Comparison of ENCODE assay signal across 11 mouse cellular contexts in the genomic region with DNA sequence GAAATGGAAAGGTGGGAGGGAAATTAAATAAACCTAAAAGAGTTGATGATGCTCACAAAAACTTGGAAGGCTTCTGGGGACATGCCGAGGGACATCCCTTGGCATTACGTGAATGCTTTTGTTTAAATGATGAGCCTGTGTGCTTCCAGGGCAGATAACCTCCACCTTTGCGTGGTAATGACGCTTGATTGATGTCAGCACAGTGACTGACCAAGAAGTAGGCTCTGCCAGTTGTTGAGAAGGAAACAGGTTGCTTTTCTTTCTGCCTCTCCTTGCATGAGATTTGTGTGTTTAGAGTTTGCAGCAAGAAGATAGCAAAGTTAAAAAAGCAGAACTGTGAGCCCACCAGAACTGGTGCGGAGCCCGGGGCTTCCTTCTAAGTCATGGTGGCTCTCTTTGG. TPM values are rescaled to one million over a fixed set of nuclear protein-coding genes. Genes with fewer than 3 reads are reported as not detected.
DNase-seq lines count a peak whose midpoint lies in the region; ATAC-seq and TF ChIP-seq lines count a peak whose summit lies in the region.
"Had no signal": no experiment of that assay in that cellular context is flagged by ENCODE, and none has a peak within 500 bp of the region (broad histone marks: within the 10 kb centered on the region; RNA-seq: fewer than 3 reads in every experiment).

No protein-coding gene starts in this region.

- 0 out of 2 replicates have a peak overlapping the region, but pooled peaks have one; percentile 28 for H3K9ac ChIP-seq in heart, embryonic 12.5 days
- H3K9ac ChIP-seq in lung, embryonic 14.5 days: peak overlapping the region; percentile 42; the same call in 1 of the 2 replicates
- no peak overlapping the region for H3K9ac ChIP-seq in intestine, postnatal 0 days (ENCODE audit: low read depth, low read length)
- no peak overlapping the region for H3K9ac ChIP-seq in stomach, embryonic 16.5 days (ENCODE audit: low read length)

- no peak for ATAC-seq in heart, embryonic 12.5 days (ENCODE audit: insufficient number of reproducible peaks, low FRiP score)
- ATAC-seq in lung, embryonic 14.5 days (ENCODE audit: insufficient read depth): no peak
- no peak for ATAC-seq in intestine, postnatal 0 days
- no peak for ATAC-seq in stomach, embryonic 16.5 days (ENCODE audit: insufficient read depth, low FRiP score)
- ATAC-seq: forebrain, embryonic 14.5 days; midbrain, embryonic 16.5 days had no signal

- no peaks in the 10 kb centered on the region for H3K9me3 ChIP-seq in heart, embryonic 12.5 days (replicated peaks)
- H3K9me3 ChIP-seq in lung, embryonic 14.5 days (ENCODE audit: low read depth, low read length): no peaks in the 10 kb centered on the region
- no peaks in the 10 kb centered on the region for H3K9me3 ChIP-seq in intestine, postnatal 0 days (ENCODE audit: control insufficient read depth)
- no peaks in the 10 kb centered on the region for H3K9me3 ChIP-seq in stomach, embryonic 16.5 days (replicated peaks; ENCODE audit: control insufficient read depth, low read length)

- no peak for DNase-seq in heart, adult 9 months (ENCODE audit: low spot score in 2 of 2)
- no peak for DNase-seq in lung, embryonic 14.5 days
- no peak for DNase-seq in lung, postnatal 36 days
- no peak for DNase-seq in testis, postnatal 14 days (ENCODE audit: low spot score)
- no peak for DNase-seq in embryo, embryonic 10.5 days (ENCODE audit: low spot score)
- DNase-seq: embryo, embryonic 11 days had no signal

- H3K4me2 ChIP-seq in heart, embryonic 12.5 days: peak overlapping the region; percentile 55
- peak overlapping the region; percentile 11; the same call in 1 of the 2 replicates for H3K4me2 ChIP-seq in lung, embryonic 14.5 days
- 0 out of 2 replicates have a peak overlapping the region, but pooled peaks have one; percentile 14 for H3K4me2 ChIP-seq in intestine, postnatal 0 days (replicated peaks; ENCODE audit: low read depth)
- no peak overlapping the region for H3K4me2 ChIP-seq in stomach, embryonic 16.5 days (ENCODE audit: low read depth, low read length)

- H3K27me3 ChIP-seq in heart, embryonic 12.5 days (replicated peaks): no peaks in the 10 kb centered on the region
- H3K27me3 ChIP-seq in lung, embryonic 14.5 days (ENCODE audit: insufficient read depth, low read length): no peaks in the 10 kb centered on the region
- H3K27me3 ChIP-seq in intestine, postnatal 0 days (replicated peaks; ENCODE audit: control insufficient read depth, insufficient read depth, low read length): no peaks in the 10 kb centered on the region
- no peaks in the 10 kb centered on the region for H3K27me3 ChIP-seq in stomach, embryonic 16.5 days (ENCODE audit: control insufficient read depth, insufficient read depth, low read length)

- WGBS in heart, embryonic 12.5 days: 44% methylated on average over 6 of the region's 6 CpGs
- WGBS in lung, embryonic 14.5 days: 47% methylated on average over 6 of the region's 6 CpGs
- 65% methylated on average over 6 of the region's 6 CpGs for WGBS in intestine, postnatal 0 days
- WGBS in stomach, embryonic 16.5 days: 47% methylated on average over 6 of the region's 6 CpGs

- no peak for TF ChIP-seq CTCF in lung, embryonic 14.5 days (IDR thresholded peaks at IDR 0.05; ENCODE audit: low read depth)
- no peak for TF ChIP-seq CTCF in intestine, postnatal 0 days (IDR thresholded peaks at IDR 0.05; ENCODE audit: low read depth)

- peak overlapping the region; percentile 44 for H3K4me3 ChIP-seq in heart, embryonic 12.5 days
- peak overlapping the region; percentile 28 for H3K4me3 ChIP-seq in lung, embryonic 14.5 days (ENCODE audit: low read depth, low read length)
- H3K4me3 ChIP-seq in intestine, postnatal 0 days (ENCODE audit: low read depth, low read length): peak overlapping the region; percentile 26; the same call in 1 of the 2 replicates
- peak overlapping the region; percentile 29 for H3K4me3 ChIP-seq in stomach, embryonic 16.5 days (replicated peaks; ENCODE audit: low read length)

- peak overlapping the region; percentile 20; the same call in 1 of the 2 replicates for H3K27ac ChIP-seq in heart, embryonic 12.5 days (ENCODE audit: poor library complexity, severe bottlenecking)
- peak overlapping the region; percentile 4; the same call in 1 of the 2 replicates for H3K27ac ChIP-seq in lung, embryonic 14.5 days (ENCODE audit: low read depth)
- no peak overlapping the region for H3K27ac ChIP-seq in intestine, postnatal 0 days (ENCODE audit: low read depth, low read length)
- no peak overlapping the region for H3K27ac ChIP-seq in stomach, embryonic 16.5 days (ENCODE audit: low read length)

- no peaks in the 10 kb centered on the region for H3K36me3 ChIP-seq in heart, embryonic 12.5 days
- no peaks in the 10 kb centered on the region for H3K36me3 ChIP-seq in lung, embryonic 14.5 days (ENCODE audit: insufficient read depth)
- H3K36me3 ChIP-seq in intestine, postnatal 0 days (ENCODE audit: control insufficient read depth, insufficient read depth): no peaks in the 10 kb centered on the region
- H3K36me3 ChIP-seq in stomach, embryonic 16.5 days (ENCODE audit: control insufficient read depth, insufficient read depth, low read length): no peaks in the 10 kb centered on the region

- peaks cover 20% of the 10 kb centered on the region for H3K4me1 ChIP-seq in heart, embryonic 12.5 days (replicated peaks)
- H3K4me1 ChIP-seq in lung, embryonic 14.5 days (ENCODE audit: insufficient read depth): no peaks in the 10 kb centered on the region
- no peaks in the 10 kb centered on the region for H3K4me1 ChIP-seq in intestine, postnatal 0 days (replicated peaks; ENCODE audit: control insufficient read depth, insufficient read depth, low read length)
- H3K4me1 ChIP-seq in stomach, embryonic 16.5 days (ENCODE audit: control insufficient read depth, insufficient read depth, low read length): 0 out of 2 replicates have a peak, but pooled peaks cover 2% of the 10 kb centered on the region

RNA-seq across cellular contexts. Expression of a gene that starts 1.1 kb away (rescaled TPM):
- polyA plus RNA-seq in heart, embryonic 12.5 days (2016; fragmentation: Nextera tagmentation; extraction: Ambion mirVana): 16.7 and 17.1 TPM in 2 replicates
- polyA plus RNA-seq in lung, embryonic 14.5 days (2014; fragmentation: Nextera tagmentation; extraction: Ambion mirVana): 24.5 and 30.1 TPM in 2 replicates
- 5.1 and 7.4 TPM in 2 replicates for polyA plus RNA-seq in intestine, postnatal 0 days (2015; fragmentation: Nextera tagmentation; extraction: Ambion mirVana)
- 14.2 and 15.3 TPM in 2 replicates for polyA plus RNA-seq in stomach, embryonic 16.5 days (2015; fragmentation: Nextera tagmentation; extraction: Ambion mirVana)

Comparison
In these comparisons a context has a peak if more than half of its experiments do, and no peak if none do; other contexts are left out.
1. H3K27ac ChIP-seq: peak in heart, embryonic 12.5 days (single experiment) and lung, embryonic 14.5 days (single experiment); none in intestine, postnatal 0 days (single experiment) and stomach, embryonic 16.5 days (single experiment).
2. H3K9ac ChIP-seq: peak in heart, embryonic 12.5 days (single experiment) and lung, embryonic 14.5 days (single experiment); none in intestine, postnatal 0 days (single experiment) and stomach, embryonic 16.5 days (single experiment).
3. Peak in every context shown above with its lines, with median percentiles within 50 percentile points of each other: H3K4me3 ChIP-seq.